Mouse (Mus musculus): ENCODE data around the gene Mpl.
A peak's percentile ranks its signal among the peaks of the same experiment; 100 is the strongest.

Mpl gene

GRCm38 (mm10) chr4:118427415-118427767, 29.9 kb downstream of the Mpl start:
- no peak for DNase-seq

- DNase-seq = no peak
Measured at GRCm38 (mm10) chr4:118425374-118425773, 31.9 kb downstream of the Mpl start.

GRCm38 (mm10) chr4:118424541-118425160, 32.7 kb downstream of the Mpl start:
- no peak for DNase-seq

- DNase-seq = no peak
Measured at GRCm38 (mm10) chr4:118421384-118421783, 35.9 kb downstream of the Mpl start.

- DNase-seq = no peak
Measured at GRCm38 (mm10) chr4:118417112-118417797, 40.1 kb downstream of the Mpl start.

GRCm38 (mm10) chr4:118416329-118416728, 41.0 kb downstream of the Mpl start:
- no peak for DNase-seq

GRCm38 (mm10) chr4:118415779-118416178, 41.5 kb downstream of the Mpl start:
- no peak for DNase-seq

- DNase-seq = peak; percentile 33 to 41
Measured at GRCm38 (mm10) chr4:118413553-118413952, 43.8 kb downstream of the Mpl start.

- no peak for DNase-seq
Measured at GRCm38 (mm10) chr4:118410871-118411270, 46.4 kb downstream of the Mpl start.

- DNase-seq = peak; percentile 92 to 94
Measured at GRCm38 (mm10) chr4:118409142-118409900, 48.0 kb downstream of the Mpl start, which contains the start of the genes Szt2 and Med8. Gene Szt2 (minus strand): TSS chr4:118409273. Gene Med8 (plus strand): TSS chr4:118409337.

GRCm38 (mm10) chr4:118402701-118403100, 54.6 kb downstream of the Mpl start:
- no peak for DNase-seq

- DNase-seq = no peak
Measured at GRCm38 (mm10) chr4:118401918-118402317, 55.4 kb downstream of the Mpl start.

GRCm38 (mm10) chr4:118401421-118401820, 55.9 kb downstream of the Mpl start:
- no peak for DNase-seq

- DNase-seq = no peak
Measured at GRCm38 (mm10) chr4:118398400-118398799, 58.9 kb downstream of the Mpl start.

- no peak for DNase-seq
Measured at GRCm38 (mm10) chr4:118396433-118396832, 60.9 kb downstream of the Mpl start.

GRCm38 (mm10) chr4:118395289-118395688, 62.0 kb downstream of the Mpl start:
- DNase-seq = no peak

- no peak for DNase-seq
Measured at GRCm38 (mm10) chr4:118394505-118394904, 62.8 kb downstream of the Mpl start.
